Mouse (Mus musculus) activated CD4-positive, CD25-positive, alpha-beta regulatory T cell, adult 4 months (primary cell): ENCODE measurements around the gene Wfikkn1. TPM values are rescaled to one million over a fixed set of nuclear protein-coding genes. Genes with fewer than 3 reads are reported as not detected.
A peak's percentile ranks its signal among the peaks of the same experiment; 100 is the strongest.
"Not testable (repeated sequence)": the region's sequence is repeated elsewhere in the genome, so short reads cannot be mapped to it uniquely, and the experiment has no call there.

Experiments
- ATAC-seq: one replicate; pipeline ENCODE4 v1.8.0; 2017
- polyA plus RNA-seq, 2 experiments: library from polyadenylated mRNA; unstranded; fragments of 100-300 nt; shearing (Covaris generic); gene quantifications; one replicate each; pipeline ENCODE4 v1.2.1; 2017

Wfikkn1 gene
- polyA plus RNA-seq, 2 experiments from 2014 or later, result 0.48 to 0.82 TPM

- ATAC-seq, result no peak
Measured at GRCm38 (mm10) chr17:25883824-25884223, 3.2 kb upstream of the Wfikkn1 start.

DNA sequence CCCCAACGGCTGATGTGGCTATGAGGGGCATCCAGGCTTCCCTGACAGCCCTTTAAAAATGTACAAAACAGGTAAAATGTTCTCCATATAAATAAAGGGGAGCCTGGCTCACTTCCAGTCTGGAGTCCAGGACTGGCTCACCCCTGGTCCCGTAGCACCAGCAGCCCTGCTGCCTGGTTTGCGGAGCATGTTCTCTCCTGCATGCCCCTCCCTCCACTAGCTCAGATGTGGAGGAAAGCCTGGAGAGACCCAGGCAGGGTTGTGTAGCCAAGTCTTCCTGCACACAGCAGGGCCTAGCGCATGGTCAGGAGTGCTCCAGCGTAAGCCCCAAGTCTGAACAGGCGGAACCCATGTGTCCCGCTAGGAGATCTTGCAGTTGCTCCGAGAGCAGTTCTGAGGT lies 2.6 kb upstream of the Wfikkn1 start:
- no peak for ATAC-seq

DNA sequence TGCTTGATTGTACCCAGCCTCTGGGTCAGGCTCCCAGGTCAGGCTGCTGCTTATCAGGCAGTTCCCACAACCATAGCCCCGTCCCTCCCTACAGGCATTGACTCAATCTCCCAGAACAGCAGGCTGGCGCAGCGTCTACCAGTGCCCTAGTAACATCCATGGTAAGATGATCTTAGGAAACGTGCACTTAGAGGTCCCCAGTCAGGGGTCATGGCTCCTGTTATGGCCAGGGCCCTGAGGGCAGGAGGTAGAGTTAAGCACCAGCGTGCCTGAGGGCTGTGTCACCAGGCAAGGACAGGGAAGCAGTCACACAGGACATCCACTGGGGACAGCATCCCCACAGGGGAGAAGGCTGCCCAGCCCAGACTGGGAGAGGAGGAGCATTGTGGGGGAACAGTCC lies 1.6 kb upstream of the Wfikkn1 start:
- no peak for ATAC-seq

DNA sequence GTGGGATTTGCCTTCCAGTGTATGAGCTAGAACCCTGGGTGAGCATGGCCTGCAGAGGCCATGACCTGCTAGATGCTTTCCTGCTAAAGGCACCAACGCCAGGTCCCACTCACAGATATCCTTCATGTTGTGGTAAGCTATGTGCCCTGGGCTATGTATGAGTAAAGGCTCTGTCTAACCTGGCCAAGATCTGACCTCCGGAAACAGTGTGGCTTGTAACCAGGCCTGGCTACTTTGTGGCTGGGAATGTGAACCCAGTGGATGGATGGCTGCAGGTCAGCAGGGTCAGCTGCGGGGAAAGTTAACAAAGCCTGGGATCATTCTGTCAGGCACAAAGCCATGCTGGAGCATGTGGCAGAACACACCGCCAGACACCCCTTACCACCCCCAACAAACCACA lies 1.0 kb upstream of the Wfikkn1 start:
- no peak for ATAC-seq

- no peak for ATAC-seq
Measured at GRCm38 (mm10) chr17:25880913-25881641, 419 bp upstream of the Wfikkn1 start.

GRCm38 (mm10) chr17:25879750-25880149 lies 908 bp downstream of the Wfikkn1 start:
- ATAC-seq, result no peak

DNA sequence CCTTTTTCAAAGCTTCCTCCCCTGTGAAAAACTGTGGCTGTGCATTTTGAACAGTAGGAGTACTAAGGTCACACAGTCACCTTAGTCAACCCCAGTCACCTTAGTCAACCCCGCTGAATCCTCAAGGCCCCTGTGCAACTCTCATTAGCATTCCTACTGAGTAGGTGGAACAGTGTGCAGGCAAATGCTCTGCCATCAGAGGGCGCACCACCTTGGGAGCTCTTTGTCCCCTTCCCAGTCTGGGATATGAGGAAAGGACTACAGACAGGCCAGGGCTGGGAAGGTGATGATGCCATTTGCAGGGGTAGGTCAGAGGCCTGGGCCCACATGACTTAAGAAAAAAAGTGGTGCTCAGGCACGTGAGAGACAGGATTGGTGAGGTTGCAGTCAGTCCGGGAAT lies 1.4 kb downstream of the Wfikkn1 start:
- no peak for ATAC-seq

GRCm38 (mm10) chr17:25878611-25879180 lies 2.0 kb downstream of the Wfikkn1 start:
- no peak for ATAC-seq

DNA sequence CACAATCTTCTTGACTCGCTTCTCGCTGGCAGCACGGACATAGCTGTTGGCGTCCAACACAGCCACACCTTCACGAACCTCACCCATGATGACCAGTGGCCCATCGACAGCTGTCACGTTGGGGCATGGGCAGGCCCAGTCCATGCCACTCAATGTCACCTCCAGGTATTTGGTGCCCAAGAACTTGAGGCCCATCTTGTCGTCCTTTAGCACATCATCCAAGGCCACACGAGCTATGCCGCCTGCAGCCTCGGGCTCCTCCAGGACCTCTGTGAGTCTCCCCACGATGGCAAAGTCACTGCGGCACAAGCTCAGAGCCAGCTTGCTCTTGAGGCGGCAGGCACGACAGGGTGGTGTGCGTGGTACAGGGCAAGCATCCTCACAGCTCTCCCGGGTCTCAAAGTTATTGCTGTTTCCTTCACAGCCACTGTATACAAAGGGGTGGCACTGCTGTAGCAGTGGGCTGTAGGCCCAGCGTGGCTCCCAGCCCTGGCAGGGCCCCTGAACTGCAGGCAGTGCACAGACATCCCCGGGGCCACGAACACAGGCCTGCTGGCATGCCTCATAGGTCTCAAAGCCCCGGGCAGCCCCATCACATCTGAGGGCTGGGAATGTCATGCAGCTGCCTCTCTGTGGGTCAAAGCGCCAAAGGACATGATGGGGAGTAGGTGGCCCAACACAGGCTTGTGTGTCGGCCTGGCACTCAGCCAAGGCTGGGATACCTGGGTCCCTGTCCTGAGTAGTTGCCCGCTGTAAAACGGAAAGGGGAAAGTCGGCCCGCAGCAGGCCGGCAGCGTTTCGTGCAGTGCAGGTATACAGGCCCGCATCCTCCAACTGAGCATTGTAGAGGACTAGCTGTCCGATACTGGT lies 2.7 kb downstream of the Wfikkn1 start:
- no peak for ATAC-seq

GRCm38 (mm10) chr17:25877025-25877424 lies 3.6 kb downstream of the Wfikkn1 start:
- ATAC-seq, result no peak

- no peak for ATAC-seq
Measured at GRCm38 (mm10) chr17:25876347-25876915, 4.2 kb downstream of the Wfikkn1 start.

DNA sequence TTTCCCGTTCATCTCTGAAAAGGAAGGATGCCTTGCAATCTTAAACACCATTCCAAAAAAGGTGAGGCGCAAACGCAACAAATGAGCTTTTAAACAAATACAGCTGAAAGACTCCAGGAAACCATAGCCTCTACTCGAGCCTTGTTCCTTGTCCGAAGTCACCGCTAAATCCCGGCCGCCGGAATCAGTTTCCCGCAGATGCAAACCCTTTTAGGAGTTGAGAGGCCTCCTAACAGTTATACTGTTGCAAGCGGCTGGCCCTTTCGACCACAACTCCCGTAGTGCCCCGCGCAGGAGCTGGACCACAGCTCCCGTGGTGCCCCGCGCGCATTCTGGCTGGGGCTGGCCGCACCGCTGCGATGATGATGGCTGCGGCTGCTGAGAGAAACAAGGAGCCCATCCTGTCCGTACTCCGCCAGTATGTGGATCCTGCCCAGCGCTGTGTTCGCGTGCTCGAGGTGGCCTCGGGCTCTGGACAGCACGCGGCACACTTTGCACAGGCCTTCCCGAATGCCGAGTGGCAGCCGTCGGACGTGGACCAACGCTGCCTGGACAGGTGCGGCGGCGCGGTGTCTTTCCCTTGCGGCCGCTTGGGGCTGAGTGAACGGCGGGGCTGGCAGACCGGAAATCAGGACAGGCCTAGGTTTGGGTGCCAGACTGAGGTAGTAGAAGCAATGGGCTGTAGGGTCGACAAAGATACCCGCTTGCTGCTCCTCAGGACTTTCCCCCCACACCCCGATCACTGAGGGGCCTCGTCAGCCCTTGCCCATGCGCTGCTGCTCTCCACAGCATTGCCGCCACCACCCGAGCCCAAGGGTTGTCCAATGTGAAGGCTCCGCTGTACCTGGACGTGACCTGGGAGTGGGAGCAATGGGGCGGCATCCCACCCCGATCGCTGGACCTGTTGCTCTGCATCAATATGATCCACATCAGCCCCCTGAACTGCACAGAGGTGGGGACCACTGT lies 5.2 kb downstream of the Wfikkn1 start:
- ATAC-seq, result peak; percentile 70

DNA sequence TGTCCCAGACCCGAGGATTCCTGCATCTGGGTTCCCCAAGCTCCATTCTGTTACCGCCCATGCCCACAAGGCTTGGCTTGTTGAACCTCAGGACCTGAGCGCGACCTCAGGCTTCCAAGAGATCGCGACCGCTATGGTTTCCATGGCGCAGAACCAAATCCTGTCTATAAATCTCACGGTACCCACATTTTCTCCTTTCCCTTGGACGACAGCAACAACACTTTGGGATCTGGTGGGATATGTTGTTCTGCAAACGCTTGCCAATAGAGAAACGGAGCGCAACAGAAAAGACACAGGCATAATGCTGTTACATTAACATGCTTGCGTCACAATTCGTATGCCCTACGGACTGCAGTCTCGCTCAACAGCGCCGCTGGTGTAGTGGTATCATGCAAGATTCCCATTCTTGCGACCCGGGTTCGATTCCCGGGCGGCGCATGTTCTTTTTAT lies 5.9 kb downstream of the Wfikkn1 start, which contains the start of gene Mettl26:
Gene Mettl26 (plus strand): TSS at position 354 of the 450 bp plus-strand sequence.
- ATAC-seq, result peak; percentile 59

GRCm38 (mm10) chr17:25874148-25874720 lies 6.4 kb downstream of the Wfikkn1 start:
- no peak for ATAC-seq

GRCm38 (mm10) chr17:25873405-25874147 lies 7.1 kb downstream of the Wfikkn1 start:
- ATAC-seq, result no peak

- no peak for ATAC-seq
Measured at GRCm38 (mm10) chr17:25872676-25873075, 8.0 kb downstream of the Wfikkn1 start.

GRCm38 (mm10) chr17:25871566-25871965 lies 9.1 kb downstream of the Wfikkn1 start:
- not testable (repeated sequence) for ATAC-seq

GRCm38 (mm10) chr17:25869954-25870353 lies 10.7 kb downstream of the Wfikkn1 start:
- ATAC-seq, result no peak

- ATAC-seq, result no peak
Measured at GRCm38 (mm10) chr17:25869498-25869897, 11.2 kb downstream of the Wfikkn1 start.

- ATAC-seq, result peak; percentile 73
Measured at GRCm38 (mm10) chr17:25868601-25869191, 12.0 kb downstream of the Wfikkn1 start, which contains the start of gene Mcrip2. Gene Mcrip2, minus strand, starts transcription at chr17:25868764.
